Mouse (Mus musculus) A20 (cell line): ENCODE data around the gene Tmie.

Experiments
- DNase-seq: peaks from one replicate; pipeline ENCODE4 v3.0.0-alpha.2; 2011; ENCODE audit warnings: low read depth, low spot score

Tmie gene

DNA sequence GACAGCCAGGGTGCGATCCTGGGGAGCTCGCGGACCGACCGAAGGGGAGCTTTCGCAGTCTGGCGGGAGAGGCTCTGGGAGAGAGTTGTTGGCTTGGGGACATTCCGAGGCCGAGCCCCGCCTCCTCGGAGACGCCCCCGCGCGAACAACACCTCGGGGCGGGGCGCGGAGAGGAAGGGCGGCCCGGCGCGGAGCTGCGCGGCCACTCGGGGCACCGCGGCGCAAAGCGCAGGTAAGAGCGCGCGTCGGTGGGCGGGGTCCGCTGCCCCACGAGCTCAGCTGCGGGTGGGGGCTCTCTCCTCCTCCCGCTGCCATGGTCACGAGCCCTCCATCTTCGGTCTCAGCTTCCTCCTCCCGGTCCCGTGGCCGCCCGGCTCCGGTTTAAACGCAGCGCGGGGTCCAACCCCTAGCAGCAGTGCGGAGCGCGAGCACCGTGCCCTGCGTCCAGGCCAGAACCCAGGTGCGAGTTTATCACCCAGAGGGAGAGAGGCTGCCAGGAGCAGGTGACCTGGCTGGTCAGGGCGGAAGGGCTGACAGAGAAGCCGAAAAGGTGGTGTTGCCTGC lies at the start of gene Tmie:
TSS of gene Tmie (minus strand) at position 116 of the 564 bp plus-strand sequence.
- no peak for DNase-seq

- DNase-seq, result peak; percentile 60
These were observed 42.8 kb upstream of the Tmie start for GRCm38 (mm10) chr9:110922759-110923158.

- no peak for DNase-seq
These were observed 40.9 kb upstream of the Tmie start for GRCm38 (mm10) chr9:110920665-110921419.

GRCm38 (mm10) chr9:110916786-110917185 lies 36.9 kb upstream of the Tmie start, which contains the start of gene Fam240a:
Fam240a (minus strand) TSS chr9:110916861.
- no peak for DNase-seq

DNA sequence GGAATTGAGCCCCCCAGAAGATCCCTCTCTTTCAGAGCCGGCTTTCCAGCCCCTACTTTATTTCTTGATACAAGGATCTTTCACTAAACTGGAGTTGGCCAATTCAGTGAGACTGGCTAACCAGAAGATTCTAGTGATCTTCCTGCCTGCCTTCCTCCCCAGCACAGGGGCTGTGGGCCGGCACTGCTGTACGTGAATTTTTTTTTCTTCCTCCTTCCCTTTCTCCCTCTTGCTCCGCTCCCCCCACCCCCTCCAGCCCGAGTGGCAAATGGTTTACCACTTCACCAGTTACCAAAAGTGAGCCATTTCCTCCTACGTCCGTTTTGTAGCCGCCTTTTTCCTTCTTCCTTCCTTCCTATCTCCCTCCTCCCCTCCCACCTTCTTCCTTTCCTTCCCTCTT lies 35.6 kb upstream of the Tmie start:
- no peak for DNase-seq

- no peak for DNase-seq
These were observed 34.8 kb upstream of the Tmie start for GRCm38 (mm10) chr9:110914631-110915236.

GRCm38 (mm10) chr9:110909371-110909967 lies 29.6 kb upstream of the Tmie start:
- DNase-seq, result peak; percentile 18

DNA sequence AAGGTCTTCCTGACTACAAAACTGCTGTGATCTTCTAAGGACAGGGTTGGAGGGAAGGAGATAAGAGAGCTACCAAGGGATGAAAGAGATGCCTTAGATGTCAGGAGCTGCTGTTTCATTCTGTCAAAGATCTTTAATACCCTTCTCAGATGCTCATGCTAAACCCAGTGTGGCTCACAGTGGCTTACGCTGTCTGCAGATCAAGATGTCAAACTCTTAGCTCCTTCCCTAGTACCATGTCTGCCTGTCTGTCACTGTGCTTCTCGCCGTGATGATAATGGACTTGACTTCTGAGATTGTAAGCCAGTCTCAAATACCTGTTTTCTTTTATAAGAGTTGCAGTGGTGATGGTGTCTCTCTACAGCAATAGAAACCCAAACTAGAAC lies 28.7 kb upstream of the Tmie start:
- DNase-seq, result no peak

DNA sequence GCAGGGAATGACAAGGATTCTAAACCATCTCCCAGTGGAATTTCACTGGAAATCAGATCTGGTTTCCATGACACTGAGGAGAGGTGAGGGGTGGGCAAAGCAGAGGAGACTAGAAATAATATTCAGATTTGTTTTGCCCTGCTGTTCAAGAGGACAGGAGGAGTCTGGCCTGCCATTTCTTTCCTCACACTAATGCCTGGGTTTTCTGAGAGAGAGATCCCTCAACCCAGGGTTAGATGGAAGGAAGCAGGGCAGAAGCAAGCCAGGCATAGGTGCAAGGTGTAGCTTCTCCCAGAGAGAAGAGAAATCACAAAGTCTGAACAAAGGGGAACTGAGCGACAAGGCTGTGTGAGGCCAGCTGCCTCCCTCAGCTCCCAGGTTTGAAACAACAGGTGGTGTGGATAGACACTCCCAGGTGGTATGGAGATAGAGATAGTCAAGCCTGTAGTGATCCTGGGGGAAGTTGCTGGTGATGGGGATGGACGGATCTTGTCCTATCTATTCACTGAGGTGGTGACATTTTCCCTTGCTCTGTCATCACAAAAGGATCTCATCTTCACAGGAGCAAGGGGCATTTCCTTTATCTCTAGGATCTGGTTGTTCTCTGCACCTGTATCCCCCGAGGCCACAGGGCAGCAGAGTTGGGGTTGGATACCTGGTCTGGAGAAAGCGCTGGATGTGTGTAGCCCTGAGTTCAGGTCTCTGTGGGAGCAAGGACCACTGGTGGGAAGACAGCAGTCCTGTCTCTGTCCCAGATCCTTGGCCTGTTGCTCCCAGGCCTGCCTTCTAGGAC lies 28.1 kb upstream of the Tmie start:
- no peak for DNase-seq

GRCm38 (mm10) chr9:110907201-110907837 lies 27.4 kb upstream of the Tmie start:
- no peak for DNase-seq

DNA sequence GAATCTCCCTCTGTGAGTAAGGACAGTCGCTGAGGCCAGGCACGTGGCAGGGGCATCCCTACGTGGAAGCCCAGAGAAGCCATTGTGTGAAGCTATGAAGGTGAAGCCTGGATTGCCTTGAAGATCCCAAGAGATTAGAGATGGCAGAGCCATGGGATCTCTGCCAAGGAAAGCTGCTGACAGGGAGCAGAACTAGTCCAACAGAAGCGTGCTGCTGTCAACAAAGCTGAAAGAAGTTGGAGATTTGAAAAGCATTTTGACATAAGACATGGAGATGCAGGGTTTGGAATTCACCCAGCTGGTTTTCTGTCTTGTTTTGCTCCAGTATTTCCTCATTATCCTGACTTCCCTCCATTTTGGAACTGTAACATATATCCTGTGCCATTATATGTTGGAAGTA lies 22.4 kb upstream of the Tmie start:
- DNase-seq, result no peak

DNA sequence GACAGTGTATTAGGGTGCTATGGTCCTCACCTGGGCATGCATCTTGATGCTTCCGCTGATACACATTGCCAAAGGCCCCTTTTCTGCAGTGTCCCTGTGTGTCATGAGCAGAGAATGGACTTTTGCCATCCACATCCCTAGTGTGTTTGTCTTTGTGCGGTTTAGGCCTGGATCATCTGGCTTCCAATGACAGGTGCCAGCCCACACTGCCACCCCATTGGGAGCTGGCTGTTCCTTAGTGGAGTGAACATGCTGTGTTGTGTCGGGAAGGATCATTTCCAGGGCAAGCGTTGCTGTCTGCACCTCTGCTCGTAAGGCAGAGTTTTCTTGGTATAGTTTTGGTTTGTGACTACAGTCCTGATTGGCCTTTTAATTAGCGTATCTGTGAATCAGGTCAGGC lies 21.3 kb upstream of the Tmie start:
- DNase-seq, result no peak

- DNase-seq, result no peak
These were observed 19.6 kb upstream of the Tmie start for GRCm38 (mm10) chr9:110899451-110900008.

- no peak for DNase-seq
These were observed 16.7 kb upstream of the Tmie start for GRCm38 (mm10) chr9:110896595-110896994.

- DNase-seq, result no peak
These were observed 16.1 kb upstream of the Tmie start for GRCm38 (mm10) chr9:110895994-110896393.

DNA sequence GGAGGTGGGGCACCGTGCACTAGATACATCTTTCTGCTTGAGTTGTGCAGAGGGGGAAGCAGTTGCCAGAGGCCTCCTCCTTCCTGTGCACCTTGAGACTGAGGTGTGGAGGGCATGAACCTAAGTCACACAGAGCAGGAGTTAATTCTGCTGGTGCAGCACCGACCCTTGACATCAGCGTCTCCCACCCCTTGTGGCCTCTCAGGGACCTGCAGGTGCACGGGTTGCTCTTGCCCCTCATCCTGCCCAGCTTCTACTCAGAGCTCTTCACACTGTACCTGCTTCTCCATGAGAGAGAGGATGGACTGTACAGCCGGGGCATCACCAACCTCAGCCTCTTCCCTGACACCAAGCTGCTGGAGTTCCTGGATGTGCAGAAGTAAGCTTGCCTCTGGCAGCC lies 15.6 kb upstream of the Tmie start:
- peak; percentile 10 for DNase-seq

DNA sequence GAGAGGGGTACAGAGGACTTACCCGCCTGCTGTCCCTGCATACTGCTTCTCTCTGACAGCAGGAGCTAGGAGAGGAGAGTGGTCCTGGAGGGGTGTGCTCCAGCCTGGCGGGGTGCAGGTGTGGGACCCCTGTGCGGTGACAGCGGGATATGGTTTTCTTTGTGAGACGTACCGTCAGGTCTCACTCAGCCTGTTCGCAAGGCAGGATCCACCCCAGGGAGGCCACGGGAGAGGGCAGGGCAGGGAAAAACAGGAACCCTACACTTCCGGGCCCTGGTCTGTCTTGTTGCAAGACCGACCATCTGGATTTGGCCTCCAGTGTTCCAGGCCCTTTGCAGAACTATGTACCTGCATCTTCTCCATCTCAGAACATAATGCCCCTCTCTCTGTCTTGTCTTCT lies 13.5 kb upstream of the Tmie start:
- no peak for DNase-seq

GRCm38 (mm10) chr9:110892552-110892951 lies 12.6 kb upstream of the Tmie start:
- no peak for DNase-seq

DNA sequence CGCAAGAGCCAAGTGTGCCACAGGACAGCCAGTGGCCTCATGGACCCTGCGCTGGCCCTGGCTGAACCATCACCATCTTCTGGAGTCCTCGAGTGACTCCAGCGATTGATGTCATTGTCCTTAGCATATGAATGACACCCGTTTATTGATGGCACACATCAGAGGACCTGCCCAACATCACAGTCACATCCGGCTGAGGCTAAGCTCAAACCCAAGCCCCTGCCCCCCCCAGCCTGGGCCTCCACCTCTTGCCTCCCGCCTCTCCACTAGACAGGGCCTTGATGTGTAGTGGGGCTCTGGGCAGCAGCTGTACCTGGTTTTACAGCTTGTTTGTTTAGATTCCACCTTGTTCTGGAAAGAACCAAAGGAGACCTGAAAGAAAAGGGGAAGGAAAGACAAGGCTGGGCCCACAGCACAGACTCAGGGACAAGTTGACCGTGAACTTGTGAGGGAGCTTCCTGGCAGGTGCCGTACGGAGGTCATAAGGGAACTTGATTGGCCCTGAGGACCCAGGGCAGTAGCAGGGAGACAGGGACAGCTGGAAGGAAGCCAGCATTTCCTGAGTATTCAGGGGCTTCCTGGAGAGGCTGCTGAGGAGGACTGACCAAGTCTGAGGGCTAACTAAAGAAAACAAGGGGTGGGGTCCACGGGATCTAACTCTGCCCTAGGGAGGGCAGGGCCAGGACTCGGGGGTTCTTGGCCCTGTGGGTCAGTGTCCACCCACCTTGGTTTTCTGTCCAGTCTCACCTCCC lies 11.3 kb upstream of the Tmie start:
- no peak for DNase-seq
